Mouse (Mus musculus): Measurements from ENCODE around the gene Zbtb16. TPM values are rescaled to one million over a fixed set of nuclear protein-coding genes. Genes with fewer than 3 reads are reported as not detected.
A peak's percentile ranks its signal among the peaks of the same experiment; 100 is the strongest.

Gene Zbtb16
- total and polyA plus RNA-seq, 3 experiments = 0.34 to 3.0 (median 0.90) TPM

- Histone ChIP-seq H3K79me2 (replicated peaks; ENCODE audit: control insufficient read depth, extremely low read depth, insufficient read depth, poor library complexity, severe bottlenecking) (no peaks in the 10 kb centered on the region), H3K4me1 (ENCODE audit: control insufficient read depth in 1 of 2, insufficient read depth in 2 of 2) (peaks cover 0 to 10% of the 10 kb centered on the region in 2 experiments; a peak in 2 of 4 replicates), H3K4me2 (ENCODE audit: insufficient read depth, low read depth, poor library complexity, severe bottlenecking) (no peak overlapping the region), H3K27ac (ENCODE audit: insufficient read depth, low read depth) (no peak overlapping the region), H3K4me3 (replicated peaks in 1 of 3; ENCODE audit: low read depth in 2 of 3, low read length in 2 of 3, poor library complexity in 1 of 3) (no peak overlapping the region), H3K9me3 (replicated peaks; ENCODE audit: low read length) (peaks cover 15% of the 10 kb centered on the region), H3K9ac (ENCODE audit: insufficient read depth, low read depth) (no peak overlapping the region), H3K36me3 (replicated peaks in 1 of 2; ENCODE audit: control insufficient read depth in 1 of 2, insufficient read depth in 1 of 2, low read length in 1 of 2) (no peaks in the 10 kb centered on the region), H3K27me3 (replicated peaks) (peaks cover 7% of the 10 kb centered on the region)
- DNase-seq (ENCODE audit: extremely low read depth) = peak; percentile 84
- TF ChIP-seq ZC3H11A (IDR thresholded peaks at IDR 0.05; ENCODE audit: low read depth, low read length) (peak; percentile 99), CHD2 (IDR thresholded peaks at IDR 0.05; ENCODE audit: low read length) (no peak), HCFC1 (IDR thresholded peaks at IDR 0.05; ENCODE audit: low read depth, low read length) (0 out of 2 replicates have a peak, but pooled peaks have one; percentile 21), MAX (IDR thresholded peaks at IDR 0.05; ENCODE audit: low read length) (0 out of 2 replicates have a peak, but pooled peaks have one; percentile 18), UBTF (IDR thresholded peaks at IDR 0.05; ENCODE audit: low read depth, low read length) (no peak), NELFE (IDR thresholded peaks at IDR 0.05; ENCODE audit: low read depth, low read length) (peak; percentile 52; the same call in 1 of the 2 replicates), SMC3 (IDR thresholded peaks at IDR 0.05; ENCODE audit: low read depth, low read length) (peak; percentile 100), SIN3A (IDR thresholded peaks at IDR 0.05; ENCODE audit: low read length) (no peak), CTCF (conservative IDR thresholded peaks at IDR 0.05 in 1 of 2, IDR thresholded peaks at IDR 0.05 in 1 of 2; ENCODE audit: low read depth in 2 of 2, low read length in 2 of 2) (peak; percentile 97 to 99), NRF1 (IDR thresholded peaks at IDR 0.05; ENCODE audit: low read depth, low read length) (0 out of 2 replicates have a peak, but pooled peaks have one; percentile 25), MEF2A (IDR thresholded peaks at IDR 0.05; ENCODE audit: borderline replicate concordance, low read depth, low read length) (no peak), TCF12 (IDR thresholded peaks at IDR 0.05; ENCODE audit: low read depth, low read length) (0 out of 2 replicates have a peak, but pooled peaks have one; percentile 15), RCOR1 (conservative IDR thresholded peaks at IDR 0.05; ENCODE audit: low read depth, low read length) (no peak), IRF4 (IDR thresholded peaks at IDR 0.05; ENCODE audit: low read depth, low read length) (peak; percentile 25; the same call in 1 of the 2 replicates)
- in situ Hi-C loops (cut with MboI; ENCODE audit: low pct_ligation_motif_present, low pct_unique_long_range_greater_than_20kb, low sequenced_read_pairs) (loop anchor here (5.0 to 25.0 kb wide), 3 partner anchors 216 to 841 kb away; partner anchors contain the start of gene Ttc12), dilution Hi-C loops (cut with MboI; ENCODE audit: extremely low pct_ligation_motif_present, extremely low pct_unique_long_range_greater_than_20kb, low sequenced_read_pairs) (no loop called here)
Measured at GRCm38 (mm10) chr9:48646251-48646650, 189.8 kb downstream of the Zbtb16 start.

GRCm38 (mm10) chr9:48645648-48646126 lies 190.3 kb downstream of the Zbtb16 start:
- Histone ChIP-seq H3K4me1 (ENCODE audit: control insufficient read depth in 1 of 2, insufficient read depth in 2 of 2) (peaks cover 0 to 10% of the 10 kb centered on the region in 2 experiments; a peak in 2 of 4 replicates), H3K36me3 (replicated peaks in 1 of 2; ENCODE audit: control insufficient read depth in 1 of 2, insufficient read depth in 1 of 2, low read length in 1 of 2) (no peaks in the 10 kb centered on the region), H3K27ac (ENCODE audit: insufficient read depth, low read depth) (no peak overlapping the region), H3K9me3 (replicated peaks; ENCODE audit: low read length) (peaks cover 15% of the 10 kb centered on the region), H3K79me2 (replicated peaks; ENCODE audit: control insufficient read depth, extremely low read depth, insufficient read depth, poor library complexity, severe bottlenecking) (no peaks in the 10 kb centered on the region), H3K4me3 (replicated peaks in 1 of 3; ENCODE audit: low read depth in 2 of 3, low read length in 2 of 3, poor library complexity in 1 of 3) (no peak overlapping the region), H3K9ac (ENCODE audit: insufficient read depth, low read depth) (no peak overlapping the region), H3K4me2 (ENCODE audit: insufficient read depth, low read depth, poor library complexity, severe bottlenecking) (no peak overlapping the region), H3K27me3 (replicated peaks) (peaks cover 7% of the 10 kb centered on the region)
- in situ Hi-C loops (cut with MboI; ENCODE audit: low pct_ligation_motif_present, low pct_unique_long_range_greater_than_20kb, low sequenced_read_pairs) = loop anchor here (5.0 to 25.0 kb wide), 3 partner anchors 217 to 842 kb away; partner anchors contain the start of gene Ttc12
- TF ChIP-seq SIN3A (IDR thresholded peaks at IDR 0.05; ENCODE audit: low read length) (no peak), EP300 (IDR thresholded peaks at IDR 0.05; ENCODE audit: low read length) (no peak), CHD2 (IDR thresholded peaks at IDR 0.05; ENCODE audit: low read length) (no peak), RCOR1 (conservative IDR thresholded peaks at IDR 0.05; ENCODE audit: low read depth, low read length) (no peak), MYC (IDR thresholded peaks at IDR 0.05; ENCODE audit: low read depth, low read length) (no peak), ZC3H11A (IDR thresholded peaks at IDR 0.05; ENCODE audit: low read depth, low read length) (no peak), RAD21 (IDR thresholded peaks at IDR 0.05; ENCODE audit: low read depth, low read length) (no peak), NELFE (IDR thresholded peaks at IDR 0.05; ENCODE audit: low read depth, low read length) (no peak), POLR2AphosphoS2 (IDR thresholded peaks at IDR 0.05; ENCODE audit: low read depth, low read length) (no peak), JUN (IDR thresholded peaks at IDR 0.05; ENCODE audit: insufficient read depth, low read depth, low read length) (no peak), USF1 (IDR thresholded peaks at IDR 0.05; ENCODE audit: low read depth, low read length) (no peak)
- DNase-seq (ENCODE audit: extremely low read depth) = no peak
- dilution Hi-C loops (cut with MboI; ENCODE audit: extremely low pct_ligation_motif_present, extremely low pct_unique_long_range_greater_than_20kb, low sequenced_read_pairs) = no loop called here
